Mouse (Mus musculus) stomach, embryonic 15.5 days (tissue): ENCODE measurements at regions not wholly inside any gene's neighbourhood (a gene's known extent, or its start where the extent isn't known, plus 50 kb on each side); places are given as distances from the start of the nearest gene placed in this dataset.
A peak's percentile ranks its signal among the peaks of the same experiment; 100 is the strongest.

ENCODE experiments used
- ATAC-seq: fragments of 200-750 bp; cut with Nextera tagmentation; 2 replicates; pipeline ENCODE4 v1.8.0; 2017; ENCODE audit warnings: low read depth, moderate number of reproducible peaks, moderate TSS enrichment; ENCODE audit not compliant: insufficient read depth, low FRiP score
- H3K27ac ChIP-seq: fragments of 300-500 bp; sonication (generic); 2 replicates; pipeline ENCODE4 v1.5.1; 2015; ENCODE audit warnings: mild to moderate bottlenecking, inconsistent platforms
- H3K27me3 ChIP-seq: fragments of 300-500 bp; sonication (generic); replicated peaks from 2 replicates; pipeline ENCODE4 v1.6.1; 2015; ENCODE audit warnings: inconsistent platforms
- H3K36me3 ChIP-seq: fragments of 300-500 bp; sonication (generic); 2 replicates; pipeline ENCODE4 v1.6.1; 2015; ENCODE audit warnings: inconsistent platforms
- H3K4me1 ChIP-seq: fragments of 300-500 bp; sonication (generic); 2 replicates; pipeline ENCODE4 v1.6.1; 2015; ENCODE audit warnings: inconsistent platforms
- H3K4me2 ChIP-seq: fragments of 300-500 bp; sonication (generic); 2 replicates; pipeline ENCODE4 v1.6.1; 2015; ENCODE audit warnings: mild to moderate bottlenecking, inconsistent platforms
- H3K4me3 ChIP-seq: fragments of 300-500 bp; sonication (generic); replicated peaks from 2 replicates; pipeline ENCODE4 v1.5.1; 2015; ENCODE audit warnings: inconsistent platforms
- H3K9ac ChIP-seq: fragments of 300-500 bp; sonication (generic); 2 replicates; pipeline ENCODE4 v1.6.1; 2015; ENCODE audit warnings: inconsistent platforms
- H3K9me3 ChIP-seq: fragments of 300-500 bp; sonication (generic); 2 replicates; pipeline ENCODE4 v1.6.1; 2016; ENCODE audit warnings: inconsistent platforms
- WGBS: fragments of 180-500 bp; shearing (Covaris S2); methylation state at CpG from one replicate; pipeline ENCODE4 v1.1.7; 2015; 5-methylcytosine and 5-hydroxymethylcytosine counted together

DNA sequence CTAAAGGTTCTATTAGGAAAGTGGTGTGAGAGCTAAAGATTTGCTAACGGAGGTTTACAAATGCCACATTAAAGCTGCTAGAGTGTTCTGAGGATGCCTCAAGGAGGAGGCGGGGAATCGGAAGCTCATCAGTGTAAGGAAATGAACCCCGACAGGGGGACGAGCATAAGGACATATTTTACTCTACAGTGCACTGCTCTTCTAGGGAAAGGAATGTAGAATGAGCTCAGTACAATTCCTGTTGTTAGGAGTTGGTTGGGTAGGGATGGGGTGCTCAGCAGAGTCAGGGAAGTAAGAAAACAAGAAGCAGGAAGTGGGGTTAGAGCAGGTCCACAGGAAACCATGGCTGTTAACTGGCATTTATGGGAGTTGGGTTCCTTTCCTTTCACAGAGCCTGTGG is 54.6 kb downstream of the Mex3b start:
- Histone ChIP-seq H3K9ac (no peak overlapping the region), H3K27ac (no peak overlapping the region), H3K4me2 (no peak overlapping the region), H3K36me3 (no peaks in the 10 kb centered on the region), H3K9me3 (no peaks in the 10 kb centered on the region), H3K27me3 (no peaks in the 10 kb centered on the region), H3K4me1 (no peaks in the 10 kb centered on the region), H3K4me3 (no peak overlapping the region)
- ATAC-seq, result no peak
- WGBS, result 56% methylated on average over 5 of the region's 5 CpGs

DNA sequence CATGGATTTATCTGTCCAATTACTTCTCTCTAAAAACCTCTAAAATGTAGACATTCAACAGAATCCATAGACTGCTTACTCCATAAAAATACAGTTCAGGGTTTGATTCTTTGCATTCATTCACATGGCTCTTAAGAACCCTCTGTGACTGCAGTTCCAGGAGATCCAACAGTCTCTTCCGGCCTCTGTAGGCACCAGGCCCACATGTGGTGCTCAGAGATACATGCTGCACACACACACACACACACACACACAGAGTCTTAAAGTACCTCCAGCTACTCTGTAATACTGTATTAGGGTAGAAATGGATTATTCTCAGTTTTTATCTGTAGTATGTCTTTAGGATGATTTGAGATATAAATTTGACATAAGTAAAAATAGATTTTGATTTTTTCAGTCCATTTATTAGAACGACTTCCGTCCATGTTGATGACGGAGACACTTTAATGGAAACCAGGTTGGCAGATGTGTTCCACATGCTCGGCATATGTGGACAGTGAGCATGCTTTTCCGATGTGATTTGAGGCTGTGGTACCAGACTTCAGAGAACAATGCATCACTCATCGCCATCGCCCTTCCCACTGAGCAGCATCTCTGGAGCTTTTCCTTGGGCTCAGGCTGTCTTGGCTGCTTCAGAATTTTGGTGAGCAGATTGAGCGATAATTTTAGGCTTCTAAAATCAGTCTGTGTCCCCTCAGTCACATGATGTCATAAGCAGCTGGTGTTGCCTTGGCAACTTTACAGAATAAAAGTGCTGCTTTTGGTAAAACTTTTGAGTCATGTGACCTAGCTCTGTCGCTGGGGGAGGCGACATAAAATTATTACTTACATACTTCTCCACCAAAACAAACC is 56.3 kb downstream of the Mex3b start:
- Histone ChIP-seq H3K27ac (no peak overlapping the region), H3K4me2 (no peak overlapping the region), H3K4me1 (no peaks in the 10 kb centered on the region), H3K27me3 (no peaks in the 10 kb centered on the region), H3K36me3 (no peaks in the 10 kb centered on the region), H3K4me3 (no peak overlapping the region), H3K9me3 (no peaks in the 10 kb centered on the region), H3K9ac (no peak overlapping the region)
- WGBS, result 53% methylated on average over 11 of the region's 11 CpGs
- ATAC-seq, result no peak

DNA sequence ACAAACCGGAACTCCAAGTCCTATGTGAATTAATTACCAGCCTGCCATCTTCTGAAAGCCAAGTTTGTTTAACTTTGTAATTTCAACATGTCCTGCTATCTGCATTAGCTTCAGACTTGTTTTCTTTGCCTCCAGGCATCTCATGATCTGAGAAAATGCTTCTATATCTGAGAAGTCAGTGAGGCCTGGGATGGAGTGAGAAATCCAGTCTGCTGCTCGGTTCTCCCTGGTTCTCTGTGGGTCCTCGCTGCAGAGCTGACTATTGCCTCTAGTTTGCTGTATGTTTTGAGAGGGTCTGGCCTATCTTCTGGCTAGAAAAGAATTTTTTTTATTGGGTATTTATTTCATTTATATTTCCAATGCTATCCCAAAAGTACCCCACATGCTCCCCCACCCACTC is 57.0 kb downstream of the Mex3b start:
- WGBS, result 47% methylated on average over 3 of the region's 3 CpGs
- H3K27ac ChIP-seq, result no peak overlapping the region

DNA sequence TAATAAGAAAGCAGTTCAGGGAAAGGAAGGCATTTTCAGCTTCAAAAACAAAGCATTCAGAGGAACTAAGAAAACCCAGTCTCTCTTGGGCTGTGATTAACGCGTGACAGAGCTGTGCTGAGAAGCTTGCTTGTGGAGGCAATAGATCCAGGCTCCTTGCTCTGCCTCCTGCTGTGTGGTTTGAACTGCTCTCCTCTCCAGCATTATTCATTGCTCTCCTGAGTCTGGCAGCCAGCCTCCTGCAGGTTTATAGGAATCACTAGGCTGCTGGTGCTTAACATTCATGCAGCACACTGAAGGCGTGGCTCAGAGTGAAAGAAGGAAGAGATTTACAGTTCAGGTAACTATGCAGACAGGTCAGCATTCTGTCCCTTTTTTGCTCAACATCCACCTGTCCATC is 71.2 kb downstream of the Mex3b start:
- no peaks in the 10 kb centered on the region for H3K4me1 ChIP-seq
- H3K9ac ChIP-seq, result no peak overlapping the region
- 48% methylated on average over 3 of the region's 3 CpGs for whole genome bisulfite sequencing
- H3K4me3 ChIP-seq, result no peak overlapping the region
- H3K27ac ChIP-seq, result no peak overlapping the region
- H3K4me2 ChIP-seq, result no peak overlapping the region
- no peaks in the 10 kb centered on the region for H3K9me3 ChIP-seq
- no peaks in the 10 kb centered on the region for H3K27me3 ChIP-seq
- no peaks in the 10 kb centered on the region for H3K36me3 ChIP-seq
- ATAC-seq, result no peak

More for the DNA sequence above, 57.0 kb downstream of the Mex3b start:
- ATAC-seq, result no peak
- Histone ChIP-seq H3K27me3 (no peaks in the 10 kb centered on the region), H3K4me3 (no peak overlapping the region), H3K9ac (no peak overlapping the region), H3K36me3 (no peaks in the 10 kb centered on the region), H3K4me1 (no peaks in the 10 kb centered on the region), H3K4me2 (no peak overlapping the region), H3K9me3 (no peaks in the 10 kb centered on the region)

DNA sequence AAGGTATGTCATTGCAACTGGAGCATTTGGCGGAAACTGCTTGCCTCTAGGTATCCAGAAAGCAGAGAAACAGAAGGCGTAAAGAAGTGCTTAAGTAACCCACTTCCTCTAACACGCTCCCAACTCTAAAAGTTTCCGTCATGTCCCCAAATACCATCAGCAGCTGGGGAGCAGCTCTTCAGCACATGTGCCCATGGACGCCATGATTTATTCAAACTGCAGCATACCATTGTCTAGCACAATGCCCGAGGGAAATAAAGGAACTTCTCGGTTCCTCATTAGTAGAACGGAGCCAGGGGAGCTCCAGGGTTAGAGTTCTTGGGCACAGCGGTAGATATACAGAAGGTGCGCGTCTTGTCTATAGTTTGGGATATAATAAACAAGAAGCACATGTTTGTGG is 72.4 kb downstream of the Mex3b start:
- Histone ChIP-seq H3K27me3 (no peaks in the 10 kb centered on the region), H3K9ac (no peak overlapping the region), H3K9me3 (no peaks in the 10 kb centered on the region), H3K4me1 (no peaks in the 10 kb centered on the region), H3K4me2 (no peak overlapping the region), H3K36me3 (no peaks in the 10 kb centered on the region), H3K4me3 (no peak overlapping the region), H3K27ac (no peak overlapping the region)
- no peak for ATAC-seq
- WGBS, result 92% methylated on average over 11 of the region's 11 CpGs

DNA sequence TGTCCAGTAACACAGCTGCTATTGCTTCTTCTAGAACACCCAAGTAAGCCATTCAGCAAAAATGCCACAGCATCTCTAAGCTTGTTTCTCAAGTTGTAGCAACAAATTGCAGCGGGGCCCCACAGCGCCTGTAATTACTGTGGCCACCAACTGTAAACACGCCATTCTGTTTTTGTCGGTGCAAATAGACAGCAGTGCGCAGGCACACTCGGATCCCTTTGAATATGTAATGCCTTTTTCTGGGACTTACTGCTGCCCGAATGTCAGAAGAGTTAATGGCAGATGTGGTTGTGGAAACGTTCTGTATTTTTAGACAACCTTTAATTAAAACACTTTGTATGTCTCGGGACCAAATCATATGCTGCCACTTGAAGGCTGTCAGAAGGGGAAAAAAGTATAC is 76.2 kb downstream of the Mex3b start:
- H3K27me3 ChIP-seq, result no peaks in the 10 kb centered on the region
- H3K4me2 ChIP-seq, result no peak overlapping the region
- H3K4me1 ChIP-seq, result no peaks in the 10 kb centered on the region
- 76% methylated on average over 9 of the region's 9 CpGs for WGBS
- no peak overlapping the region for H3K9ac ChIP-seq
- H3K9me3 ChIP-seq, result no peaks in the 10 kb centered on the region
- ATAC-seq, result no peak
- H3K27ac ChIP-seq, result no peak overlapping the region
- no peak overlapping the region for H3K4me3 ChIP-seq
- no peaks in the 10 kb centered on the region for H3K36me3 ChIP-seq

DNA sequence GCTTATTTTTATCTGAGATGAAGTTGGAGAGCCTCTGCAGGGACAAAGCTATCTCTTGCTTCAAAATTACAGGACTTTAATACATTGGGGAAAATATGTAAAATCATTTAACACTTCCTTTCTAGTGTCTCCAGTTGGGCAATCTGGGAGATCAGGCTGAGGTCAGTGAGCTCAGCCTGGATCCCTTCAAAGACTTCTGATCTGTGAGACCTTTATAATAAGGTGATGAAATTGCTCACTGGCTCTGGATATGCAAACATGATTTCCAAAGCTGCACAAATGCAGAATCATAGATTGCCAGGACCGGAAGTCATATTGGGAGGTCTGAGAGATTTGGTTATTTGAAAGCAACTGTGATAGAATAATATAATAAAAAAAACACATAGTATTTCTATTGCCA is 76.7 kb downstream of the Mex3b start:
- H3K4me2 ChIP-seq, result no peak overlapping the region
- H3K4me1 ChIP-seq, result no peaks in the 10 kb centered on the region
- H3K9me3 ChIP-seq, result no peaks in the 10 kb centered on the region
- no peak overlapping the region for H3K4me3 ChIP-seq
- H3K27me3 ChIP-seq, result no peaks in the 10 kb centered on the region
- H3K36me3 ChIP-seq, result no peaks in the 10 kb centered on the region
- H3K27ac ChIP-seq, result no peak overlapping the region
- 96% methylated on average over 1 of the region's 1 CpGs for WGBS
- no peak overlapping the region for H3K9ac ChIP-seq
- no peak for ATAC-seq

DNA sequence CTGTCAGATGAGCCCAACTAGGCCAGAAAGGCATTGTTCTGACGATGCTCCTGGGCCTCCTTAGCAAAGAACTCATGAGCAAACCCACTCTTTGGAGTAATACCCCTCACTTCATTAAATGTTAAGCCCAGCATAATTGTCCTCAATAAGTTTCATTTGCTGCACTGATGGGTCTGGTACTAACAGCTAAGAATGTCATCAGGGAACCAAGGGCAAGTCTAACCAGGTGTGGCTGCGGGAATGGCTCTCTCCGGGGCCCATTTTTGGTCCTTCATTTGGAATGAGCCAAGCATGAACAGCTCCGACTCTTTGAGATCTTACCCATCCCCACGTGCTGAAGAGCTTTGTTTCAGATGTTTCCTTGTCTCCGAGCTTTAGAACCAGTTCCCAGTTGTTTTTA is 82.2 kb downstream of the Mex3b start:
- ATAC-seq, result no peak

DNA sequence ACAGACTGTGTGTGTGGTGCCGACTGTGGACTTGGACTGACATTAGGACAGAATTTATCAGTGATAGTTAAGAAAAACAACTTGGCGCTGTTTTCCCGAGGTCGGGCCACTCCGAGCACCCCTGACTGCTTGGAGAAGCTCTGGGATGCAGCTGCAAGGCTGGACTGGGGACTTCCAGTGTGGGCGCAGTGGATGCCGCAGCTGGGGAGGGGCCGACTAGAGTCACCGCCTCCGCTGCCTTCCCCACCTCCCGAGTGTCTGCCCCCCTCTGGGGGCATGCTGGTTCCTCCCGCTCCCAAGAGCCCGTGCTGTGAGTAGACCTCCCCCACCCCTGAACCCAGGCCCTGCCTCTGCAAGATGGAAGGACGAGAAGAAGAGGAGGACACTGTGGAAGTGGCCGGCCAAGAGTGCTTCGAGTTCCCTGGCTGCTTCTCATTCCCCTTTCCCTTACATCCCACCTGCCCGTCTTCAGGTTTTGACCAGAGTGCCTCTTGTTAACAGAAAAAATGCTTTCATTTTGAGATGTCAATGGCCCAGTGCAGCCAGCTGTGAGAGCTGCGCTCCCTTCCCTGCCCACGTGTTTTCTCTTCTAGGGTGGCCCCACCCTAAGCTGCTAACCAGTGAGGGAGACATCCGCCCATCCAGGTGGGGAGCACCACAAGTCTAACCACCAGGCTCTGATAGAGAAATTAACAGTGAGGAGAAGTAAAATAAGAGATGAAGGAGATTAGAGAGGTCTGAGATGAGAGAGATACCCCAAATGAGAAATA is 90.3 kb downstream of the Mex3b start:
- Histone ChIP-seq H3K4me2 (0 out of 2 replicates have a peak overlapping the region, but pooled peaks have one; percentile 13), H3K4me3 (no peak overlapping the region), H3K9me3 (no peaks in the 10 kb centered on the region), H3K36me3 (no peaks in the 10 kb centered on the region), H3K9ac (no peak overlapping the region), H3K4me1 (no peaks in the 10 kb centered on the region), H3K27ac (no peak overlapping the region), H3K27me3 (no peaks in the 10 kb centered on the region)
- WGBS, result 44% methylated on average over 20 of the region's 20 CpGs
- ATAC-seq, result no peak

More for the DNA sequence above, 82.2 kb downstream of the Mex3b start:
- Histone ChIP-seq H3K36me3 (no peaks in the 10 kb centered on the region), H3K4me2 (no peak overlapping the region), H3K4me1 (no peaks in the 10 kb centered on the region), H3K4me3 (no peak overlapping the region), H3K9me3 (no peaks in the 10 kb centered on the region), H3K27me3 (no peaks in the 10 kb centered on the region), H3K9ac (no peak overlapping the region), H3K27ac (no peak overlapping the region)
- 82% methylated on average over 6 of the region's 6 CpGs for WGBS

DNA sequence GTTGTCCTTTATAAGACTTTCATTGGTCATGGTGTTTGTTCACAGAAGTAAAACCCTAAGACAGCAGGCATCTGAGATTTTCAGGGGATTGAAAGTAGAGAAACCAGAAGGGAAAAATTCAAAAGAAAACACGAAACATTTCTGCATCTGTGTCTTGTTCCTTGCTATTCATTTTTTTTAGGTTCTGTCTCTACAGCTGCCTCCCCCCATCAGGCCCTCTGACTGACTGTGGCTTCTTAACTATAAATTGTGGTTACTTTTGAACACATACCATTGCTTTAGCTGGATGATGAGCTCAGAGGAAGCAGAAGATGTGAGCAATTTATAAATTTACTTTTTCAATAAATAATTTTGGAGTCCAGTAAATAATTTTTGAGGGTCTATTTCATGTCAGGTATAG is 103.5 kb downstream of the Mex3b start:
- no peak for ATAC-seq
- Histone ChIP-seq H3K27ac (no peak overlapping the region), H3K9ac (no peak overlapping the region), H3K9me3 (no peaks in the 10 kb centered on the region), H3K27me3 (no peaks in the 10 kb centered on the region), H3K4me3 (no peak overlapping the region), H3K4me1 (no peaks in the 10 kb centered on the region), H3K36me3 (no peaks in the 10 kb centered on the region), H3K4me2 (no peak overlapping the region)
- WGBS, result 82% methylated on average over 1 of the region's 1 CpGs

DNA sequence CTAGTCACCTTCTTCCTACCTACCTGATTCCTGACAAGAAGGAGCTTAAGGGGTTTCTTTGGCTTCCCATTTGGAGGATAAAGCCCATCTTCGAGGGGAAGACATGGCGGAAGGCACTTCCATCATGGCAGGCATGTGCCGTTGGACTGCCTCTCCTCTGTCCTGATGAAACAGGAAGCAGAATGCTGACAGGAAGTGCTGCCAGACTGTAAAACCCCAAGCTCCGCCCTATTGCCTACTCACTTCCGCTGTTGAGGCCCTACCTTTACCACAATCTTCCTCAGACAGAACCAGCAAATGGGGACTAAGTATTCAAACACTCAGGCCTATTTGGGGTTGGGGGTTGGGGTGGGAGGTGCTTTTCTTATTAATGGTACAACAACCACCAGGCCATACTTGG is 104.1 kb downstream of the Mex3b start:
- Histone ChIP-seq H3K4me3 (no peak overlapping the region), H3K4me2 (no peak overlapping the region), H3K27me3 (no peaks in the 10 kb centered on the region), H3K9ac (no peak overlapping the region), H3K9me3 (no peaks in the 10 kb centered on the region), H3K4me1 (no peaks in the 10 kb centered on the region), H3K27ac (no peak overlapping the region), H3K36me3 (no peaks in the 10 kb centered on the region)
- ATAC-seq, result no peak
- whole genome bisulfite sequencing, result 88% methylated on average over 5 of the region's 5 CpGs

DNA sequence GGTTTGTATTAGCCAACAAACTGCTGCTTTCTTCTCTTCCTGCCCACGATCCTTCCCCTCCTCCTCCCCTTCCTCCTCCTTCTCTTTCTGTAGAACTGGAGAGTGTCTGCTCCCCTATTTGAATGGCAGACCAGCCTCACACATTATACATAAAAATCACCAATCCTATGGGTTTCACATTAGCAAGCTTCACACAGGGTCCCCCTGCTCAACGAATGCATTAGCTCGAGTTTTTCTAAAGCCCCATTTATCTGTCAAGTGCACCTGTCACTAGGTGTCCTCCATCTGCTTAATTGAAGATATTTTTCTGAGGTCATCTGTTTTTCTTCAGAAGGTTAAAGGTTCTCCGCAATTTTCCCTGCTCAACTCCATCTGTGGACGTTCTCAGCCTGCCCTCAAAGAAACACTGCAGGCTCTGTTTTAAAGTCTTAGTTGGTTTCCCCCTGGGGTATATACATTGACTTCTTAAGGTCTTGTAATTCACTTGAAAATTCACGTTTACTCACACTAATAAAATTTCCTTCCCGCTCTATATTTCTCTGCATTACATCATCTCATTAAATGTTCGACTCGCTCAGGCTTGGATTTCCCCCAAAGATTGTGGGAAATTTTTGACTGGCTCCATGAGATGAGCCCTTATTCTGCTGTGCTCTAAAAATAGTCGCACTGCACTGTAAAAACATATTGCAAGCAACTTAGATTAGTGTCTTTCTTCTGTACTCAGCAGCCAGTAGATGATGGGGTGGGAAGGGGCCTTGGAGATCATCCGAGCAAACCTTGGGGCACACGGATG is 105.3 kb downstream of the Mex3b start:
- 40% methylated on average over 12 of the region's 12 CpGs for WGBS
- no peaks in the 10 kb centered on the region for H3K36me3 ChIP-seq
- ATAC-seq, result no peak
- H3K27ac ChIP-seq, result no peak overlapping the region
- no peak overlapping the region for H3K9ac ChIP-seq
- no peaks in the 10 kb centered on the region for H3K27me3 ChIP-seq
- H3K4me1 ChIP-seq, result no peaks in the 10 kb centered on the region
- H3K9me3 ChIP-seq, result no peaks in the 10 kb centered on the region
- no peak overlapping the region for H3K4me3 ChIP-seq
- no peak overlapping the region for H3K4me2 ChIP-seq
